Mouse (Mus musculus) retina, postnatal 7 days (tissue): ENCODE measurements around the gene Olfr1323.

Source experiments
- DNase-seq: peaks from one replicate; pipeline ENCODE4 v3.0.0-alpha.2; 2012; ENCODE audit warnings: low read depth, low spot score

Olfr1323 gene

DNA sequence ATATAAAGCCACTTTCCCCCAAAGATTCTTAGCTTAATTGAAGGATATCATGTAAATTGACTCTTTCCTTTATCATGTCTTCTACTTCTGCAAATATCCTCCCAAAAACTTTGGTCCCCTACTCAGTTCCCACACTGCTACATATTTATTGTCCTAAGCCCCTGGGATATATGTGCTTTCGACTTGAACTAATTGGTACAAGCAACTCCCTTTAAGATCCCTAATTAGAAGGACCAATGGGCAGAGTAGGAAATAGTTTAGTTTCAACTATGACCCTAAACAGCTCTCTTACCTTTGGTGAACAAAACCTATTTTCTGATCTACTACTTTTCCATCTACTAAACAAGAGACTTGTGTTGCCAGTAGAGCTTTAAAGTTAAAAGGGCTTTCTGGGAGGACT, at the start of gene Olfr1323:
Olfr1323 (minus strand) TSS at position 101 of the 400 bp plus-strand sequence.
- DNase-seq = no peak

DNA sequence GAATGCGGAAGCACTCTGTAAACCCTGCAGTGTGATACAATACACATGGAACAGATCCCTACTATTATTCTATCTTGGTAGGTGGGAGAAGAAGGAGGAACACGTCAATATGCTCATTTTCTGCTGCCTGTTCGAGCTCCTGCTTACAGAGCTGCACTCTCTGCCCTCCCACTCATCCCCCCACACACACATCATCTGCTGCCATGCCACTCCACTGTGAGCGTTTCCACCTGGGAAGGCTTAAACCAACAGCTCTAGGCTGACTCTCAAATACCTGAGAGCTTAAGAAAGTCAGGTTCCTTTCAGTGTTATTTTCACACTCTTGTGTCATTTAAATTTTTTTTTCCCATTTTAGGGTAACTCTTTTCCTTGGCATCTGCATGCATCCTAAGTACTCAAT, 6.9 kb downstream of the Olfr1323 start:
- DNase-seq = no peak
